Mouse (Mus musculus) liver, embryonic 13.5 days (tissue): ENCODE data around the gene Cwc25. TPM values are rescaled to one million over a fixed set of nuclear protein-coding genes. Genes with fewer than 3 reads are reported as not detected.

Source experiments
- ATAC-seq: fragments of 200-750 bp; cut with Nextera tagmentation; 2 replicates; pipeline ENCODE4 v1.8.0; 2017; ENCODE audit warnings: low read depth, mild to moderate bottlenecking, moderate number of reproducible peaks, moderate library complexity
- DNase-seq: peaks from one replicate; pipeline ENCODE4 v3.0.0; 2022
- H3K27ac ChIP-seq: fragments of 300-500 bp; sonication (generic); 2 replicates; pipeline ENCODE4 v1.5.1; 2015; ENCODE audit warnings: moderate library complexity, mild to moderate bottlenecking, inconsistent platforms
- H3K27me3 ChIP-seq: fragments of 300-500 bp; sonication (generic); 2 replicates; pipeline ENCODE4 v1.6.1; 2015; ENCODE audit warnings: mild to moderate bottlenecking, inconsistent platforms
- H3K36me3 ChIP-seq: fragments of 300-500 bp; sonication (generic); 2 replicates; pipeline ENCODE4 v1.6.1; 2015; ENCODE audit warnings: mild to moderate bottlenecking, inconsistent platforms
- H3K4me1 ChIP-seq: fragments of 300-500 bp; sonication (generic); replicated peaks from 2 replicates; pipeline ENCODE4 v1.6.1; 2015; ENCODE audit warnings: inconsistent platforms
- H3K4me2 ChIP-seq: fragments of 300-500 bp; sonication (generic); 2 replicates; pipeline ENCODE4 v1.6.1; 2015; ENCODE audit warnings: inconsistent platforms, mild to moderate bottlenecking, moderate library complexity
- H3K4me3 ChIP-seq: fragments of 300-500 bp; sonication (generic); replicated peaks from 2 replicates; pipeline ENCODE4 v1.5.1; 2015; ENCODE audit warnings: mild to moderate bottlenecking, inconsistent platforms
- H3K9ac ChIP-seq: fragments of 300-500 bp; sonication (generic); 2 replicates; pipeline ENCODE4 v1.6.1; 2015; ENCODE audit warnings: mild to moderate bottlenecking, inconsistent platforms
- H3K9me3 ChIP-seq: fragments of 300-500 bp; sonication (generic); replicated peaks from 2 replicates; pipeline ENCODE4 v1.6.1; 2016; ENCODE audit warnings: inconsistent platforms
- WGBS: fragments of 180-500 bp; shearing (Covaris S2); methylation state at CpG from one replicate; pipeline ENCODE4 v1.1.7; 2015; ENCODE audit not compliant: insufficient replicate concordance; 5-methylcytosine and 5-hydroxymethylcytosine counted together
- polyA plus RNA-seq: library from polyadenylated mRNA; unstranded; fragments of >200 nt; fragmentation: Nextera tagmentation; extraction: Ambion mirVana; gene quantifications from 2 replicates; pipeline ENCODE4 v1.2.1, GENCODE M21; 2015

The Cwc25 gene
- polyA plus RNA-seq, 1 experiment from 2014 or later = 7.0 TPM

- DNase-seq (no peak), ATAC-seq (no peak)
- Histone ChIP-seq H3K36me3 (peaks cover 64% of the 10 kb centered on the region), H3K9me3 (no peaks in the 10 kb centered on the region), H3K4me1 (peaks cover 20% of the 10 kb centered on the region), H3K27me3 (no peaks in the 10 kb centered on the region), H3K4me3 (no peak overlapping the region), H3K9ac (no peak overlapping the region), H3K27ac (no peak overlapping the region), H3K4me2 (no peak overlapping the region)
Measured at GRCm38 (mm10) chr11:97761638-97762037, 4.7 kb downstream of the Cwc25 start.

- DNase-seq (no peak), ATAC-seq (no peak)
- Histone ChIP-seq H3K36me3 (peaks cover 86% of the 10 kb centered on the region), H3K9me3 (no peaks in the 10 kb centered on the region), H3K27me3 (no peaks in the 10 kb centered on the region), H3K4me1 (peaks cover 9% of the 10 kb centered on the region), H3K9ac (no peak overlapping the region), H3K27ac (no peak overlapping the region), H3K4me3 (no peak overlapping the region), H3K4me2 (no peak overlapping the region)
- WGBS = 63% methylated on average over 6 of the region's 6 CpGs
Measured at GRCm38 (mm10) chr11:97758942-97759341, 7.4 kb downstream of the Cwc25 start.

- Histone ChIP-seq H3K27me3 (no peaks in the 10 kb centered on the region), H3K9me3 (no peaks in the 10 kb centered on the region), H3K27ac (no peak overlapping the region), H3K36me3 (peaks cover 89% of the 10 kb centered on the region), H3K4me1 (peaks cover 9% of the 10 kb centered on the region), H3K4me2 (no peak overlapping the region), H3K4me3 (no peak overlapping the region), H3K9ac (no peak overlapping the region)
- DNase-seq (no peak), ATAC-seq (no peak)
- 69% methylated on average over 1 of the region's 1 CpGs for WGBS
Measured at GRCm38 (mm10) chr11:97758125-97758524, 8.2 kb downstream of the Cwc25 start.

- H3K27me3 ChIP-seq = no peaks in the 10 kb centered on the region
- H3K9ac ChIP-seq = no peak overlapping the region
- H3K4me2 ChIP-seq = no peak overlapping the region
- no peak overlapping the region for H3K27ac ChIP-seq
- DNase-seq = no peak
- peaks cover 5% of the 10 kb centered on the region; the same call in 1 of the 2 replicates for H3K9me3 ChIP-seq
- peaks cover 18% of the 10 kb centered on the region for H3K4me1 ChIP-seq
- no peak for ATAC-seq
- peaks cover 92% of the 10 kb centered on the region for H3K36me3 ChIP-seq
- H3K4me3 ChIP-seq = no peak overlapping the region
- WGBS = 86% methylated on average over 8 of the region's 8 CpGs
Measured at GRCm38 (mm10) chr11:97753277-97753676, 13.1 kb downstream of the Cwc25 start.

- no peaks in the 10 kb centered on the region for H3K27me3 ChIP-seq
- ATAC-seq (no peak), DNase-seq (no peak)
- H3K27ac ChIP-seq = no peak overlapping the region
- H3K36me3 ChIP-seq = peaks cover 71% of the 10 kb centered on the region
- H3K4me1 ChIP-seq = peaks cover 29% of the 10 kb centered on the region
- H3K4me3 ChIP-seq = no peak overlapping the region
- H3K9me3 ChIP-seq = peaks cover 5% of the 10 kb centered on the region; the same call in 1 of the 2 replicates
- H3K9ac ChIP-seq = no peak overlapping the region
- H3K4me2 ChIP-seq = no peak overlapping the region
- WGBS = 75% methylated on average over 5 of the region's 5 CpGs
Measured at GRCm38 (mm10) chr11:97748496-97748895, 17.9 kb downstream of the Cwc25 start.

GRCm38 (mm10) chr11:97747773-97748172, 18.6 kb downstream of the Cwc25 start:
- H3K4me2 ChIP-seq = no peak overlapping the region
- ATAC-seq = no peak
- H3K36me3 ChIP-seq = peaks cover 64% of the 10 kb centered on the region
- H3K27me3 ChIP-seq = no peaks in the 10 kb centered on the region
- no peak overlapping the region for H3K27ac ChIP-seq
- H3K9ac ChIP-seq = no peak overlapping the region
- peaks cover 5% of the 10 kb centered on the region; the same call in 1 of the 2 replicates for H3K9me3 ChIP-seq
- H3K4me1 ChIP-seq = peaks cover 36% of the 10 kb centered on the region
- 85% methylated on average over 8 of the region's 8 CpGs for WGBS
- DNase-seq = no peak
- no peak overlapping the region for H3K4me3 ChIP-seq

- H3K27ac ChIP-seq = peak overlapping the region; percentile 85
- ATAC-seq (no peak), DNase-seq (no peak)
- peaks cover 49% of the 10 kb centered on the region for H3K4me1 ChIP-seq
- no peaks in the 10 kb centered on the region for H3K9me3 ChIP-seq
- peak overlapping the region; percentile 90 for H3K4me3 ChIP-seq
- H3K36me3 ChIP-seq = peaks cover 40% of the 10 kb centered on the region
- H3K27me3 ChIP-seq = no peaks in the 10 kb centered on the region
- WGBS = 8% methylated on average over 13 of the region's 13 CpGs
- peak overlapping the region; percentile 61 for H3K4me2 ChIP-seq
- H3K9ac ChIP-seq = peak overlapping the region; percentile 83; the same call in 1 of the 2 replicates
Measured at GRCm38 (mm10) chr11:97745331-97745721, 21.0 kb downstream of the Cwc25 start.

GRCm38 (mm10) chr11:97744718-97745330, 21.5 kb downstream of the Cwc25 start:
- peak overlapping the region; percentile 92 for H3K4me2 ChIP-seq
- H3K27me3 ChIP-seq = no peaks in the 10 kb centered on the region
- H3K36me3 ChIP-seq = peaks cover 35% of the 10 kb centered on the region
- peak overlapping the region; percentile 85 for H3K27ac ChIP-seq
- DNase-seq (peak; percentile 98), ATAC-seq (peak; percentile 91)
- peak overlapping the region; percentile 94 for H3K9ac ChIP-seq
- peaks cover 50% of the 10 kb centered on the region for H3K4me1 ChIP-seq
- 1% methylated on average over 47 of the region's 57 CpGs for WGBS
- peak overlapping the region; percentile 90 for H3K4me3 ChIP-seq
- no peaks in the 10 kb centered on the region for H3K9me3 ChIP-seq

- Histone ChIP-seq H3K9me3 (no peaks in the 10 kb centered on the region), H3K4me1 (peaks cover 46% of the 10 kb centered on the region), H3K36me3 (peaks cover 31% of the 10 kb centered on the region), H3K27ac (peak within 1 kb of the TSS; percentile 85), H3K27me3 (no peaks in the 10 kb centered on the region), H3K4me2 (peak within 1 kb of the TSS; percentile 92), H3K4me3 (peak within 1 kb of the TSS; percentile 90), H3K9ac (peak within 1 kb of the TSS; percentile 94)
- ATAC-seq = peak; percentile 54
- DNase-seq = no peak
- under 1% methylated on average over 63 of the region's 63 CpGs for WGBS
Measured at GRCm38 (mm10) chr11:97744063-97744717, 22.2 kb downstream of the Cwc25 start, which contains the start of gene Pip4k2b. Pip4k2b (minus strand) TSS chr11:97744704.

GRCm38 (mm10) chr11:97743423-97743822, 22.9 kb downstream of the Cwc25 start:
- no peaks in the 10 kb centered on the region for H3K27me3 ChIP-seq
- no peaks in the 10 kb centered on the region for H3K9me3 ChIP-seq
- peak overlapping the region; percentile 90 for H3K4me3 ChIP-seq
- H3K27ac ChIP-seq = peak overlapping the region; percentile 78
- ATAC-seq (no peak), DNase-seq (no peak)
- H3K4me2 ChIP-seq = peak overlapping the region; percentile 92
- peak overlapping the region; percentile 94 for H3K9ac ChIP-seq
- WGBS = 8% methylated on average over 9 of the region's 9 CpGs
- peaks cover 30% of the 10 kb centered on the region for H3K36me3 ChIP-seq
- peaks cover 48% of the 10 kb centered on the region for H3K4me1 ChIP-seq

GRCm38 (mm10) chr11:97742591-97742990, 23.8 kb downstream of the Cwc25 start:
- Histone ChIP-seq H3K9ac (peak overlapping the region; percentile 94), H3K27me3 (no peaks in the 10 kb centered on the region), H3K36me3 (peaks cover 22% of the 10 kb centered on the region), H3K4me3 (peak overlapping the region; percentile 90; the same call in 1 of the 2 replicates), H3K27ac (no peak overlapping the region), H3K4me1 (peaks cover 48% of the 10 kb centered on the region), H3K4me2 (peak overlapping the region; percentile 92), H3K9me3 (no peaks in the 10 kb centered on the region)
- ATAC-seq (no peak), DNase-seq (no peak)
- WGBS = 70% methylated on average over 9 of the region's 9 CpGs
